Mouse (Mus musculus) intestine, embryonic 16.5 days (tissue): ENCODE results near the gene Adgrv1. TPM values are rescaled to one million over a fixed set of nuclear protein-coding genes. Genes with fewer than 3 reads are reported as not detected.

ENCODE experiments used
- ATAC-seq: fragments of 200-750 bp; cut with Nextera tagmentation; 2 replicates; pipeline ENCODE4 v1.8.0; 2017; ENCODE audit warnings: moderate TSS enrichment, moderate library complexity
- H3K27ac ChIP-seq: fragments of 300-500 bp; sonication (generic); 2 replicates; pipeline ENCODE4 v1.5.1; 2014; ENCODE audit warnings: mild to moderate bottlenecking, low read length
- H3K27me3 ChIP-seq: fragments of 300-500 bp; sonication (generic); replicated peaks from 2 replicates; pipeline ENCODE4 v1.6.1; 2014; ENCODE audit warnings: low read length, control low read depth, mixed read lengths; ENCODE audit not compliant: control insufficient read depth, insufficient read depth
- H3K36me3 ChIP-seq: fragments of 300-500 bp; sonication (generic); 2 replicates; pipeline ENCODE4 v1.6.1; 2014; ENCODE audit warnings: low read length, control low read depth; ENCODE audit not compliant: control insufficient read depth, insufficient read depth
- H3K4me1 ChIP-seq: fragments of 300-500 bp; sonication (generic); 2 replicates; pipeline ENCODE4 v1.6.1; 2014; ENCODE audit warnings: low read length, control low read depth, mixed read lengths; ENCODE audit not compliant: control insufficient read depth, insufficient read depth
- H3K4me2 ChIP-seq: fragments of 300-500 bp; sonication (generic); 2 replicates; pipeline ENCODE4 v1.6.1; 2014; ENCODE audit warnings: low read depth, low read length, control low read depth
- H3K4me3 ChIP-seq: fragments of 300-500 bp; sonication (generic); 2 replicates; pipeline ENCODE4 v1.5.1; 2014; ENCODE audit warnings: mild to moderate bottlenecking, low read length
- H3K9ac ChIP-seq: fragments of 300-500 bp; sonication (generic); 2 replicates; pipeline ENCODE4 v1.6.1; 2014; ENCODE audit warnings: low read depth, low read length
- H3K9me3 ChIP-seq: fragments of 300-500 bp; sonication (generic); 2 replicates; pipeline ENCODE4 v1.6.1; 2016; ENCODE audit warnings: low read length, control low read depth; ENCODE audit not compliant: control insufficient read depth
- WGBS: fragments of 180-500 bp; shearing (Covaris S2); extraction: QIAGEN DNeasy Blood & Tissue Kit; methylation state at CpG from one replicate; pipeline ENCODE4 v1.1.7; 2014; 5-methylcytosine and 5-hydroxymethylcytosine counted together
- polyA plus RNA-seq: library from polyadenylated mRNA; unstranded; fragments of >200 nt; fragmentation: Nextera tagmentation; extraction: Ambion mirVana; gene quantifications from 2 replicates; pipeline ENCODE4 v1.2.1, GENCODE M21; 2015

The Adgrv1 gene
- polyA plus RNA-seq, 1 experiment from 2014 or later = 0.56 TPM

DNA sequence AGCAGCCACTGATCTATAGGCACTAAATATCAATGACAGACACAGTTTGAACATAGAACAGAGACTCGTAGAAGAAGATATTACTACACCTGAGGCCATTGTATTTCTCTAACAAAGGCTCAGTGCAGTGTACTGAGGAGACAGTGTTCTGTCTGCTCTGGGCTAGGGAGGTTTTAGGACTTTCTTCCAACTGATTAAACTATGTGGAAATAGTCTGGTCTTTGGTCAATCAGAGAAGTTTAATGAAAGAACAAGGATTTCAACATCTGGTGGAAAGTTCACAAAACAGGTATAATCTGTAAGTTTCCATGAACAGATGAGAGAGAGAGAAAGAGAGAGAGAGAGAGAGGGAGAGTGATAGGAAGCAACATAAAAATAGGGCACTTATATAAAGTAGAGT, 297.7 kb downstream of the Adgrv1 start:
- no peak for ATAC-seq
- 59% methylated on average over 1 of the region's 1 CpGs for WGBS
- Histone ChIP-seq H3K36me3 (no peaks in the 10 kb centered on the region), H3K4me3 (no peak overlapping the region), H3K4me1 (peaks cover 4% of the 10 kb centered on the region), H3K27me3 (no peaks in the 10 kb centered on the region), H3K27ac (no peak overlapping the region), H3K9me3 (no peaks in the 10 kb centered on the region), H3K4me2 (no peak overlapping the region), H3K9ac (no peak overlapping the region)

DNA sequence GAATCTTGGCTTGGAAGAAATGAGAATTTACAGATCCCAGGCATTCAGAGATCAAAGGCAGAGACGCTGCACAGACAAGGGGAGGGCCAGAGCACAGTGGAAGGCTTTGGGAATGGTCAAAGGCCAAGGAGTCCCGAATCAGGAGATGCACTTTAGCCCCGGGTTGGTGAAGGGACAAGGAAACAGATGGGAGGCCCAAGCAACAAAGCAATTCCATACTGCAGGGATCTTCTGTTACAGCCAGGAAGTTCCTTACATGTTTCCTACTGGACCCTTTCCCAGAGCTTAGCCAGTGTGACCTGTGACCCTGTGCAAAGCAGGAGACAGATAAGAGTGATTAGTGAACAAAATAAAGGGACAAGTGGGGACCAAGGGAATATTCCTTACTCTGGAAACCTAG, 300.9 kb downstream of the Adgrv1 start:
- Histone ChIP-seq H3K4me2 (no peak overlapping the region), H3K36me3 (no peaks in the 10 kb centered on the region), H3K4me3 (no peak overlapping the region), H3K4me1 (peaks cover 4% of the 10 kb centered on the region), H3K9ac (no peak overlapping the region), H3K9me3 (no peaks in the 10 kb centered on the region), H3K27me3 (no peaks in the 10 kb centered on the region), H3K27ac (peak overlapping the region; percentile 57)
- WGBS = 23% methylated on average over 3 of the region's 3 CpGs
- peak; percentile 97 for ATAC-seq

DNA sequence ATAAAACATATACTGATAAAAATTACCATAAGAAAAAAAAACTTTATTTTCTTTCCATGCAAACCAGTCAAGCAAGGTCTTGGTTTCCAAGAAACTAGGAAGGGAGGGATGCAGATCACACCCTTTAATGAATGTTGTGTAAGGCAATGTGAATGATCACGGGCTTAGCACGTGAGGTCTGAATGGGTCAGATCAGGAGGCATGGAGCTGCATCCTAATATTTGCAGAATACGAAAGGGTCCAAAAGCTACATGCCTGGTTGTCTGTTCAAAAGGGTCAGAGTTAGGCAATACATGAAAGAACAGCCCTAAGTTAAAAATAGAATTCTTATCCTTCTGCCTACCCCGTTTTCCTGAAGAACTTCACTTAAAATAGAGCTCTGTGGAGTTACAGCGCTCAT, 303.2 kb downstream of the Adgrv1 start:
- 84% methylated on average over 5 of the region's 5 CpGs for WGBS
- ATAC-seq = no peak
- no peaks in the 10 kb centered on the region for H3K9me3 ChIP-seq

DNA sequence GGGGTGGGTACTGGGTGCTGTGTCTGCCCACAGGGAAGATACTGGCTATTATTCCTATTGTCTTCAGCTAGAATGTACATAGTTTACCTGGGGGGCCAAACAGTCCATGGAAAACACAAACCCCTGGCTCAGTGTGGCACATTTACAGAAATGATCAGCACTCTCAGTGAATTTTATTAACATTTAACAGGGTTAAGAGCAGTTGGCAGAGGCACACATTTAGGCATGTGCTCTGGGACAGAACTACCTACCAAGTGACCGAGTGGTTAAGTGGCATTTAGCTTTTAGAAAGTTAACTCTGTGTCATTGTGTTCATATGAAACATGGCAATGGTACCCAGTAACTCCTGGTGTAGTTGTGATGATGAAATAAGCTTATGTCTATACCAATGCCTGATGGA, 304.8 kb downstream of the Adgrv1 start:
- Histone ChIP-seq H3K27ac (no peak overlapping the region), H3K36me3 (no peaks in the 10 kb centered on the region), H3K9me3 (no peaks in the 10 kb centered on the region), H3K4me2 (no peak overlapping the region), H3K4me3 (no peak overlapping the region), H3K4me1 (peaks cover 4% of the 10 kb centered on the region), H3K27me3 (no peaks in the 10 kb centered on the region), H3K9ac (no peak overlapping the region)
- WGBS = 80% methylated on average over 1 of the region's 1 CpGs
- ATAC-seq = no peak

More for the DNA sequence above, 303.2 kb downstream of the Adgrv1 start:
- Histone ChIP-seq H3K9ac (no peak overlapping the region), H3K27ac (no peak overlapping the region), H3K4me1 (peaks cover 4% of the 10 kb centered on the region), H3K36me3 (no peaks in the 10 kb centered on the region), H3K4me2 (no peak overlapping the region), H3K4me3 (no peak overlapping the region), H3K27me3 (no peaks in the 10 kb centered on the region)

DNA sequence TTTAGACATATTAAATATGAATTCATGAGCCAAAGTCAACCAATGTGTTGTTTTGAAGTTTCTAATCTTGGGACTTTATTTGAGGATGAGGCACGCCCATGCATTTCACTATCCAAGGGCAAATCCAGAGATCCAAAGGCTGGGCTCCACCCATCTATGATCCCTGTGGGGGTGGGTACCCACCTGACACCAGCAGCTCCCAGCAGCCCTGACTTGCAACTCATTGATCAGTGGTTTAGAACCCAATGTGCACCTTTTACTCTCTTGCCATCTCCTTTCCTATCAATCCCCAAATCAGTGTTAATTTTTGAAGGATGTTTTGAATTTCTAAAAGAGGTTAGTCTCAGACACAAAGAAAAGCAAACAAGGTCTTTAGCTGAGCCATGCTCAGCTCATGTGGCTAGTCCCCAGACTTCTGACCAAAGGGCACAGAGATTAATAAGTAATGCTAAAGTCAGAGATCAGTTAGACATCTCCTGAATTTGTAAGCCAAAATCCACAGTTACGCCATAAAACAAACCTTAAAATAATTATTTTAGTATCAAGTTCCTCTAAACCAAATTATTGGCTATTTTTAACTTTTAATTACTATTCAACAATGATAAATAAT, 307.2 kb downstream of the Adgrv1 start:
- H3K36me3 ChIP-seq = no peaks in the 10 kb centered on the region
- no peaks in the 10 kb centered on the region for H3K27me3 ChIP-seq
- no peaks in the 10 kb centered on the region for H3K9me3 ChIP-seq
- no peak overlapping the region for H3K9ac ChIP-seq
- peak; percentile 72 for ATAC-seq
- no peak overlapping the region for H3K27ac ChIP-seq
- no peaks in the 10 kb centered on the region for H3K4me1 ChIP-seq
- H3K4me3 ChIP-seq = no peak overlapping the region
- 81% methylated on average over 2 of the region's 2 CpGs for WGBS
- no peak overlapping the region for H3K4me2 ChIP-seq

DNA sequence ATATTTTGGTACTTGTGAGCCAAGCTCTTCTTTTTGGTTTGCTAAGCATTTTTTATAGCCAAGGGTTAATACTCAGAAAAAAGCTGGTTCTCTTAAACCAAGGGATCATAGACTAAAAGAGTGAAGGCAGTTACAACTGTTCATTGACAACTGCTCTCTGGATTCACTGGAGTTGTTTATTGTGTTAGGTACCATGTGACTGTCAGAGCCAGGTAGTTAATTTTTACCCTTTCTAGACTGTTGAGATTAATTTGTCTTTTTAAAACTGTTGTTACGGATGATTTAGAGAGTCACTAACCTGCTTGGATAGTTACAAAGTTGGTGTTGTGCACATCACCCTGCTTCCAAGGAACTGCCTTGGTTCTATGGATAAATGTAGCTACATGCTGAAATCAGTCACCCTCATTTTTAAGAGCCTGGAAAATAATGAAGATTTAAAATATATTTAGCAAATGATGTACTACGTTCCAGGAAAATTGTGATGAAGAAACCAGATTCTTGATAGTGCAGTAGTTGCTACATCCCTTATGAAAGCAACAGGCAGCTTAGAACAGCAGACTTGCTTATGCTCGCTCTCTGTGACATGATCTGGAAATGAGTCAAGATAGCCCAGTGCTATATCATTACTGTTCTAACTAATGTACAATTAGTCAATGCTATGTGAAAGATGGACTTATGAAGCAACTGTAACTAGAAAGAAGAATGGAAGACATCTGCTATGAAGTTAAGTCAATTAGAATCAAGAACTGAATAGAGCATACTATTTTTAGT, 309.2 kb downstream of the Adgrv1 start:
- Histone ChIP-seq H3K4me1 (no peaks in the 10 kb centered on the region), H3K36me3 (no peaks in the 10 kb centered on the region), H3K9me3 (no peaks in the 10 kb centered on the region), H3K4me3 (no peak overlapping the region), H3K27ac (no peak overlapping the region), H3K4me2 (no peak overlapping the region), H3K27me3 (no peaks in the 10 kb centered on the region), H3K9ac (no peak overlapping the region)
- no peak for ATAC-seq
- WGBS = 81% methylated on average over 3 of the region's 3 CpGs

DNA sequence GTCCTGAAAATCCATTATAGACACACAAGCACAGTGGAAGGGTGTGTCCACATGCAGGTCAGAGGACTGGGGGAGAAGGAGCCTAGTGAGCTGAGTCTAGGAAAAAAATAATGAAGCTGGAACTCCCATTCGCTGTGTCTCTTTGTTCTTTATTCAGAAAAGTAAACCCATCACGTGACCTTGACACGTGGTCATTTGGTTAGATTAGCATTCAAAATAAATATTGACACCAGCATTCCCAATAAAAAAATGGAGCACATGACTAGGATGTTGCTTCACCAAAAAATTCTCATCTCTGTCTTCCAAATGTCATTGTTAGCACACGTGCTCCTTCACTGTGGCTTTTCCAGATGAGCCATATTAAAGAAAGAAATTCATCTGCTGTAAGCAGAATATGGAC, 316.4 kb downstream of the Adgrv1 start:
- no peaks in the 10 kb centered on the region for H3K4me1 ChIP-seq
- H3K9ac ChIP-seq = no peak overlapping the region
- no peak for ATAC-seq
- H3K36me3 ChIP-seq = no peaks in the 10 kb centered on the region
- no peak overlapping the region for H3K4me2 ChIP-seq
- no peaks in the 10 kb centered on the region for H3K9me3 ChIP-seq
- no peaks in the 10 kb centered on the region for H3K27me3 ChIP-seq
- no peak overlapping the region for H3K4me3 ChIP-seq
- 77% methylated on average over 4 of the region's 4 CpGs for WGBS
- no peak overlapping the region for H3K27ac ChIP-seq

DNA sequence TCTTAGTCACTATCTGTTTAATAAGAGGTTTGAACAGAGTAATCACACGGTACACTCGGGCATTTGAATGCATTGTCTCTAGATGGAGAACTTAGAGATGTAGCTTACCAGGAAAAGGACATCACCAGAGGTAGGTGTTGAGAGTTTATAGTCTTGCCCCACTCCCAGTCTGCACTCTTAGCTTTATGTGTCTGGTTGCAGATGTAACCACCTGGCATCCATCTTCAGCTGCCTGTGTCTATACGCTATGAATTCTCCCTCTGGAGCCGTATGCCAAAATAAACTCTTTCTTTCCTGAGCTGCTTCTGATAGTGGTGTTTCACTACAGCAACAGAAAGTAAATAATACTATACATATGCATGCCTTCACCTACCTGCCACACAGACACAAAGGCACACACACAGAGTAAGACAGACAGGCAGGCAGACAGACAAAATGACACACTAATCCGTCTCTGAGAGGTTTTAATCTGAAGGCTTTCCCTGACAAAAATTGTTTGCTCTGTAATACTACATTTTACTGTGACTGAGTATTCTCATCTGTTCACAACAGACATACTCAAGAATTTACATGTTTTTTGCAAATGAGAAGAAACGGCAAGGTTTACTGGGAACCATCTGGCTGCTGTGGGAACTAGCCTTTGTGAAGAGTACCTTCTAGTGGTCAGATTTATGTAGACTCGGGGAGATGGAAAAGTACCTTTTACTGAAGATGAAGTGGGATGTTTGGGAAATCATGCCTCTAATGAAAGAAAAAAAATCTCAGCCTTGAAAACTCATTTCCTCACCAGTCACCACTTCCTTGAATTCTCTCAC, 318.4 kb downstream of the Adgrv1 start:
- ATAC-seq = peak; percentile 77
- Histone ChIP-seq H3K4me1 (no peaks in the 10 kb centered on the region), H3K4me2 (no peak overlapping the region), H3K4me3 (no peak overlapping the region), H3K36me3 (no peaks in the 10 kb centered on the region), H3K27me3 (no peaks in the 10 kb centered on the region), H3K27ac (peak overlapping the region; percentile 21), H3K9me3 (no peaks in the 10 kb centered on the region), H3K9ac (no peak overlapping the region)
- WGBS = 53% methylated on average over 7 of the region's 7 CpGs

DNA sequence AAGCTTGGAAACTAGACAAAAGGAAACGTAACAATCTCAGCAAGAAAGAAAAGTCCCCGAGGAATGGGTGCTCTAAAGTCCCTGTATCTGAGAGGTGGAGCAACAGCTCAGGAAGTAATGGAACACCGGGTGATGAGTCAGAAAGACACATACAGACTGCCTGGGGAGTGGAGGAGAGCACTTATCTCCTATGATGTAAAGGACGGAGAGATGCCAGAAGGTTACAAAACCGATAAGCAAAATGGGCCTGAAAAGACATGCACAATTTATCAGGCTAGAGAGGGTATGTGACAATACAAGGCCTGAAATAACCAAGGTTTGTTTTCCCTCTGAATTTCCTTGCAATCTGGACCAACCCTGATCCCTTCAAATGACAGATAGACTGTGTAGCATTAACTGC, 320.8 kb downstream of the Adgrv1 start:
- no peak overlapping the region for H3K9ac ChIP-seq
- H3K4me2 ChIP-seq = no peak overlapping the region
- WGBS = 52% methylated on average over 5 of the region's 5 CpGs
- no peaks in the 10 kb centered on the region for H3K9me3 ChIP-seq
- no peak overlapping the region for H3K27ac ChIP-seq
- H3K4me3 ChIP-seq = no peak overlapping the region
- no peaks in the 10 kb centered on the region for H3K36me3 ChIP-seq
- H3K4me1 ChIP-seq = no peaks in the 10 kb centered on the region
- no peaks in the 10 kb centered on the region for H3K27me3 ChIP-seq
- no peak for ATAC-seq
